Mouse (Mus musculus) embryonic facial prominence, embryonic 15.5 days (tissue): ENCODE measurements around the gene Sv2c. TPM values are rescaled to one million over a fixed set of nuclear protein-coding genes. Genes with fewer than 3 reads are reported as not detected.

ENCODE experiments used
- ATAC-seq: fragments of 200-750 bp; cut with Nextera tagmentation; 2 replicates; pipeline ENCODE4 v1.8.0; 2017; ENCODE audit warnings: low read depth, moderate TSS enrichment; ENCODE audit not compliant: insufficient number of reproducible peaks, low FRiP score, low TSS enrichment
- H3K27ac ChIP-seq: fragments of 300-500 bp; sonication (generic); replicated peaks from 2 replicates; pipeline ENCODE4 v1.5.1; 2015; ENCODE audit warnings: mild to moderate bottlenecking, inconsistent platforms
- H3K27me3 ChIP-seq: fragments of 300-500 bp; sonication (generic); 2 replicates; pipeline ENCODE4 v1.6.1; 2015; ENCODE audit warnings: inconsistent platforms
- H3K36me3 ChIP-seq: fragments of 300-500 bp; sonication (generic); 2 replicates; pipeline ENCODE4 v1.6.1; 2015; ENCODE audit warnings: mild to moderate bottlenecking, inconsistent platforms
- H3K4me1 ChIP-seq: fragments of 300-500 bp; sonication (generic); 2 replicates; pipeline ENCODE4 v1.6.1; 2015; ENCODE audit warnings: inconsistent platforms
- H3K4me2 ChIP-seq: fragments of 300-500 bp; sonication (generic); replicated peaks from 2 replicates; pipeline ENCODE4 v1.6.1; 2015; ENCODE audit warnings: mild to moderate bottlenecking, inconsistent platforms
- H3K4me3 ChIP-seq: fragments of 300-500 bp; sonication (generic); replicated peaks from 2 replicates; pipeline ENCODE4 v1.5.1; 2015; ENCODE audit warnings: mild to moderate bottlenecking, inconsistent platforms
- H3K9ac ChIP-seq: fragments of 300-500 bp; sonication (generic); 2 replicates; pipeline ENCODE4 v1.6.1; 2015; ENCODE audit warnings: inconsistent platforms
- H3K9me3 ChIP-seq: fragments of 300-500 bp; sonication (generic); replicated peaks from 2 replicates; pipeline ENCODE4 v1.6.1; 2016; ENCODE audit warnings: inconsistent platforms
- WGBS: fragments of 180-500 bp; shearing (Covaris S2); methylation state at CpG from one replicate; pipeline ENCODE4 v1.1.7; 2015; 5-methylcytosine and 5-hydroxymethylcytosine counted together
- polyA plus RNA-seq: library from polyadenylated mRNA; unstranded; fragments of >200 nt; fragmentation: Nextera tagmentation; extraction: Ambion mirVana; gene quantifications from 2 replicates; pipeline ENCODE4 v1.2.1, GENCODE M21; 2015

Gene Sv2c
- polyA plus RNA-seq, 1 experiment from 2014 or later, result 2.0 TPM

- Histone ChIP-seq H3K9ac (no peak overlapping the region), H3K27ac (no peak overlapping the region), H3K4me2 (no peak overlapping the region), H3K27me3 (no peaks in the 10 kb centered on the region), H3K9me3 (no peaks in the 10 kb centered on the region), H3K4me1 (no peaks in the 10 kb centered on the region; the same call in 1 of the 2 replicates), H3K4me3 (no peak overlapping the region), H3K36me3 (no peaks in the 10 kb centered on the region)
- 61% methylated on average over 4 of the region's 4 CpGs for WGBS
- no peak for ATAC-seq
These were observed 178.7 kb downstream of the Sv2c start for GRCm38 (mm10) chr13:95953636-95954035.

GRCm38 (mm10) chr13:95952263-95952662, 180.1 kb downstream of the Sv2c start:
- no peaks in the 10 kb centered on the region for H3K9me3 ChIP-seq
- H3K4me1 ChIP-seq, result no peaks in the 10 kb centered on the region; the same call in 1 of the 2 replicates
- H3K27me3 ChIP-seq, result no peaks in the 10 kb centered on the region
- H3K4me2 ChIP-seq, result no peak overlapping the region
- no peak overlapping the region for H3K27ac ChIP-seq
- no peak overlapping the region for H3K9ac ChIP-seq
- no peaks in the 10 kb centered on the region for H3K36me3 ChIP-seq
- no peak for ATAC-seq
- no peak overlapping the region for H3K4me3 ChIP-seq
- 86% methylated on average over 4 of the region's 4 CpGs for WGBS

DNA sequence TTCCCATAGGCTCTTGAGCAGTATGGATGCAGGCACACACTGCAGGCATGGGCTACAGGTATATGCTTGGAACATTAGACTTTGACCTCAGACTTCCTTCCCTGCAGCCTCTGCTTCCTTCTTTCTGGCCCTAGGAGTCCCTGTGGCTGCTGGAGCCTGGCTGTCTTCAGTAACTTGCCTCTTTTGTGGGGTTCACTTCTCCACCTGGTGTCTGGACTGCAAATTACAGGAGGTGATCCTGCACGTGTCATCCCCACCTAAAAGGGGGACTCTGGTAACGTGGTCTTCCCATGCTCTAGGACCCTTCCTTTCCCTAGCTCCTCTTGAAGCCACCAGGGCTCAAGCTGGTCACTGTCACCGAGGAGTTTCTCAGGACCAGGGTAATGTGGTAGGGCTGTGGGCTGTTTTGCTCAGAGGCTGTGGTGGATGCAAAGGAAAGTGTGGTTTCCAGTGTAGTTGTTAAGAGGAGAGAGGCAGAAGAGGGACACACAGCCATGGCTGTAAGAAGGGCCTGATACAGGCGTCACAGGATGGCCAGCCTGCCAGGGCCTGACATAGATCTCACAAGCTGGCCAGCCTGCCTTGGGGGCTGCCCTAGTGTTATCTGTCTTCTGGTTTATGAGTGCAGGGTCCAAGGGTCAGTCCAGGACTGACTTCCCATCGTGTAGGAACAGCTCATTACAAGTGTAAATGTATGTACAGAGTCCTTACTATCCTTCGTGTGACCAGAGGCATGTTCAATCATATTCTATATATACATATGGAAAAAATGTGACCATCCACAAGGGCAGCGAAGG, 181.1 kb downstream of the Sv2c start:
- H3K9me3 ChIP-seq, result no peaks in the 10 kb centered on the region
- no peak overlapping the region for H3K4me2 ChIP-seq
- H3K4me1 ChIP-seq, result no peaks in the 10 kb centered on the region; the same call in 1 of the 2 replicates
- no peak for ATAC-seq
- no peaks in the 10 kb centered on the region for H3K27me3 ChIP-seq
- H3K9ac ChIP-seq, result no peak overlapping the region
- H3K36me3 ChIP-seq, result no peaks in the 10 kb centered on the region
- H3K27ac ChIP-seq, result no peak overlapping the region
- WGBS, result 58% methylated on average over 7 of the region's 7 CpGs
- no peak overlapping the region for H3K4me3 ChIP-seq

DNA sequence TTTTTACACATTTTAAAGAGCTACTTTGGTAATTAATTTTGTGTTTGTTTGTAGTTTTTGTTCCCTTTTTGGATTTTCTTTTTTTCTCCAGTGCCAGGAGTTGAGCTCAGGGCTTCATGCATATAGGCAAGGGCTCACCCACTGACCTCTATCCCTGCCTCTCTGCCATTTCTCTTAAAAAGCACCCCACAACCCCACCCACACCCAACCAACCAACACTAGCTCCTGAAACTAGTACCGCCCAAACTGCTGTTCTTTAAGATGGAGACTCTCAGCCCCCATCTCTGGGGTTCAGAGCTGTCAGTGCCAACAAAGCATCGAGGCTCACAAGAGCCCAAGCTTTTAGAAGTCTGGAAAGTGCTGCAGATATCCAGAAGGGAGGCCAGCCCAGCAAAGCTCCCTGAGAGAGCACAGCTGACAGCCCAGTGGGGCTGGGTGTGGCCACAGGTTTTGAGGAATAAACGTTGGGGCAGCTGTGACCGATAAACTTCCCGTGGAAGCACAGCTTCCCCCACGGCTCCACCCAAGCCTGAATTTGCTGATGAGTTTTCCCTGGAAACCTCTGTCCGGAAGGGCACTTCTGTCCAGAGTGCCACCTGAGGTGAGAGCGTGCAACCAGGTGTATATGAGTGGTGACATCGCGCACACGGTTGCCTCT, 181.8 kb downstream of the Sv2c start:
- no peak overlapping the region for H3K27ac ChIP-seq
- H3K4me3 ChIP-seq, result no peak overlapping the region
- H3K27me3 ChIP-seq, result no peaks in the 10 kb centered on the region
- ATAC-seq, result no peak
- 73% methylated on average over 11 of the region's 11 CpGs for WGBS
- H3K9ac ChIP-seq, result no peak overlapping the region
- H3K9me3 ChIP-seq, result no peaks in the 10 kb centered on the region
- no peak overlapping the region for H3K4me2 ChIP-seq
- H3K36me3 ChIP-seq, result no peaks in the 10 kb centered on the region
- H3K4me1 ChIP-seq, result no peaks in the 10 kb centered on the region; the same call in 1 of the 2 replicates

- H3K27ac ChIP-seq, result no peak overlapping the region
- no peaks in the 10 kb centered on the region for H3K27me3 ChIP-seq
- H3K4me1 ChIP-seq, result no peaks in the 10 kb centered on the region; the same call in 1 of the 2 replicates
- no peak overlapping the region for H3K4me2 ChIP-seq
- H3K4me3 ChIP-seq, result no peak overlapping the region
- WGBS, result 68% methylated on average over 4 of the region's 4 CpGs
- no peak for ATAC-seq
- H3K9ac ChIP-seq, result no peak overlapping the region
- no peaks in the 10 kb centered on the region for H3K36me3 ChIP-seq
- H3K9me3 ChIP-seq, result no peaks in the 10 kb centered on the region
These were observed 183.0 kb downstream of the Sv2c start for GRCm38 (mm10) chr13:95949356-95949755.

DNA sequence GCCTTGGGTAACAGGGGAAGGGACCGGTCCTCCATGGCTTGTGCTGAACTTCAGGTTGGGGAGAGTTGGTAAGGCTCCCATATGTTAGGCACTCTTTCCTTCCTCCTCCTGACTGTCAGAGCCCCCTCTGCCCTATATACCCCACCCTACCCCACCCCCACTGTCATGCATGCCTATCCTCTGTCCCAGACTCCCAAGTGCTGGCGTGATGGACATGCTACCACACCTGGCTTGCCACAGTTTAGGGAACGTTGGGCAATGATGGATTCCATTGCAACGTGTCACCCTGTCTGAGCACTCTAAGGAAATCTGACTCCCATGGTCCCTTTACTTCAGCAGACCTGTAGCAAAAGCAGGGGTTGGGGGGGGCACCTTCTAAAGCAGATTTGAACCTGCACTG, 183.6 kb downstream of the Sv2c start:
- no peak for ATAC-seq

DNA sequence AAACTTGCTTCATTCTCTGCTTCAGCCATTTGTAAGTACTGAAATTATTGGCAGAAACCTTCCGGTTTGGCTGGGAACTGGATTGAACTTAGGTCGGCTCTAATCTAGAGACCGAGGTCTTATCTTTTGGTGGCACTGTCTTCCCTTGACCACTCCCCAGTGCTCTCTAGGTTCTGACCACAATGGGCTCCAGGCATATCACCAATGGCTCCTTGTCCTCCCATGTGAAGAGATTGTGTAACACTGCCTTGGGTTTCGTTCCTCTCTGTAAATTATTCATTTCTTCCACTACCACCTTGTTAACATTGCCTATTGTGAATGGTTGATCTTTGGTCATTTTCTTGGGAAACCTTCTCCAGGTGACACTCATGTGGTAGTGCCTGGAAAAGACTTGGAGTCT, 184.0 kb downstream of the Sv2c start:
- 86% methylated on average over 4 of the region's 4 CpGs for WGBS
- no peak overlapping the region for H3K9ac ChIP-seq
- no peaks in the 10 kb centered on the region for H3K36me3 ChIP-seq
- no peaks in the 10 kb centered on the region for H3K9me3 ChIP-seq
- H3K27ac ChIP-seq, result no peak overlapping the region
- no peak overlapping the region for H3K4me3 ChIP-seq
- no peak for ATAC-seq
- no peak overlapping the region for H3K4me2 ChIP-seq
- no peaks in the 10 kb centered on the region for H3K27me3 ChIP-seq
- H3K4me1 ChIP-seq, result no peaks in the 10 kb centered on the region; the same call in 1 of the 2 replicates

More for the DNA sequence above, 183.6 kb downstream of the Sv2c start:
- H3K9ac ChIP-seq, result no peak overlapping the region
- no peaks in the 10 kb centered on the region for H3K36me3 ChIP-seq
- no peaks in the 10 kb centered on the region for H3K27me3 ChIP-seq
- no peaks in the 10 kb centered on the region; the same call in 1 of the 2 replicates for H3K4me1 ChIP-seq
- no peak overlapping the region for H3K27ac ChIP-seq
- no peak overlapping the region for H3K4me3 ChIP-seq
- WGBS, result 76% methylated on average over 4 of the region's 4 CpGs
- H3K4me2 ChIP-seq, result no peak overlapping the region
- no peaks in the 10 kb centered on the region for H3K9me3 ChIP-seq

DNA sequence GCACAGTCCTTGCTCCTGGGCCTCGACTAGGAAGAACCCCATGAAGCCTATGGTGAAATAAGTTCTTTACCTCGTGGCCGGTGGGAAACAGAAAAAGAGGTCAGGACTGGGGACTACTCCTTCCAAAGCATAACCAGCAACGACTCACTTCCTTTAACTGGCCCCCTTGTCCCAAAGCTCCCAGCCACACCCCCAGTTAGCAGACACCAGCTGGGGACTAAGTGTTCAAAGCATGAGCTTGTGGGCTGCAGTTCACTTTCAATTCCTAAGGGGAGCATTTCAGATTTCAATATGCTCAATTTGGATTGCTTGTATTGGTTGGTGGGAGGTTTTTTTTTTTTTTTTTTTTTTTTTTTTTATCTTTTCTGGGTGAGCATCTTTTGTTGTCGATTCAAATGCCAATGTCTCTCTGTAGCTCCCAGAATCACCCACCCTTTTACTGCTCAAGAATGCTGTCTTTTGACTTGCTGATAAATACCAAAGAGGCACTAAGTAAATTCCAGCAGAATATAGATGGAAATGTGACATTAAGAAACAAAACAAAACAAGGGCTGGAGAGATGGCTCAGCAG, 186.4 kb downstream of the Sv2c start:
- Histone ChIP-seq H3K27ac (no peak overlapping the region), H3K4me1 (no peaks in the 10 kb centered on the region; the same call in 1 of the 2 replicates), H3K9ac (no peak overlapping the region), H3K27me3 (no peaks in the 10 kb centered on the region), H3K4me3 (no peak overlapping the region), H3K4me2 (no peak overlapping the region), H3K9me3 (no peaks in the 10 kb centered on the region), H3K36me3 (no peaks in the 10 kb centered on the region)
- no peak for ATAC-seq
- 59% methylated on average over 5 of the region's 5 CpGs for WGBS

- H3K4me1 ChIP-seq, result no peaks in the 10 kb centered on the region; the same call in 1 of the 2 replicates
- 76% methylated on average over 6 of the region's 6 CpGs for WGBS
These were observed 187.8 kb downstream of the Sv2c start for GRCm38 (mm10) chr13:95944621-95945020.

GRCm38 (mm10) chr13:95943919-95944318, 188.5 kb downstream of the Sv2c start:
- 91% methylated on average over 3 of the region's 3 CpGs for whole genome bisulfite sequencing
- Histone ChIP-seq H3K4me1 (no peaks in the 10 kb centered on the region), H3K9ac (no peak overlapping the region), H3K27me3 (no peaks in the 10 kb centered on the region), H3K27ac (no peak overlapping the region), H3K36me3 (no peaks in the 10 kb centered on the region), H3K4me2 (no peak overlapping the region), H3K4me3 (no peak overlapping the region), H3K9me3 (no peaks in the 10 kb centered on the region)
- ATAC-seq, result no peak

More at GRCm38 (mm10) chr13:95944621-95945020, 187.8 kb downstream of the Sv2c start:
- Histone ChIP-seq H3K4me3 (no peak overlapping the region), H3K27me3 (no peaks in the 10 kb centered on the region), H3K9me3 (no peaks in the 10 kb centered on the region), H3K27ac (no peak overlapping the region), H3K9ac (no peak overlapping the region), H3K4me2 (no peak overlapping the region), H3K36me3 (no peaks in the 10 kb centered on the region)
- no peak for ATAC-seq

DNA sequence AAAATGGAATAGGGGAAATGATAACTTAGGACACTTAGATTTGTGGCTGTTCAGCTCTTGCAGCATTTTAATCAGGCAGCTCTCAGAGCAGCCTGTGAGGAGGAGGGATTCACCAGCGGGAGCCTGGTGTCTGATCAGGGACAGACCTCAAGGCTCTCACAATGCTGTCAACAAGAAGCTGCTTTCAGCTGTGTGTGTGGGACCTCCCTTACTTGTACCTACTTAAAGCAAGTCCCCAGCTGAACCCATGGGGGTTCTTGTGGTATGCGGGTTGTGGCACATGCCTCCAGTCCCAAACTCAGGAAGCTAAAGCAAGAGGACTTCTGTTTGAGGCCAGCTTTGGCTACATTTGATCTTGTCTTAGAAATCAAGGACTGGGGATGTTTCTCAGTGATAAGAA, 189.8 kb downstream of the Sv2c start:
- Histone ChIP-seq H3K27me3 (no peaks in the 10 kb centered on the region), H3K4me1 (no peaks in the 10 kb centered on the region), H3K27ac (no peak overlapping the region), H3K4me2 (no peak overlapping the region), H3K4me3 (no peak overlapping the region), H3K9me3 (no peaks in the 10 kb centered on the region), H3K36me3 (no peaks in the 10 kb centered on the region), H3K9ac (no peak overlapping the region)
- 48% methylated on average over 2 of the region's 2 CpGs for WGBS
- ATAC-seq, result no peak
